Mouse (Mus musculus): ENCODE data around the gene Thada.

GRCm38 (mm10) chr17:84233758-84234157 is 232.2 kb downstream of the Thada start:
- TF ChIP-seq CTCF (IDR thresholded peaks at IDR 0.05; ENCODE audit: low read depth) (no peak), EP300 (IDR thresholded peaks at IDR 0.05; ENCODE audit: low read depth) (no peak)
